Mouse (Mus musculus): ENCODE data around the gene Jmjd4. TPM values are rescaled to one million over a fixed set of nuclear protein-coding genes. Genes with fewer than 3 reads are reported as not detected.

The Jmjd4 gene
- polyA plus RNA-seq, 1 experiment from 2014 or later = 21.8 TPM

- H3K4me1 ChIP-seq = no peaks in the 10 kb centered on the region
- peaks cover 5% of the 10 kb centered on the region; the same call in 1 of the 2 replicates for H3K9me3 ChIP-seq (replicated peaks)
- WGBS = 88% methylated on average over 3 of the region's 3 CpGs
- H3K27ac ChIP-seq = no peak overlapping the region
- no peaks in the 10 kb centered on the region for H3K27me3 ChIP-seq (ENCODE audit: low read depth, poor library complexity, severe bottlenecking)
- no peak for DNase-seq (ENCODE audit: low spot score)
- H3K4me3 ChIP-seq = no peak overlapping the region
- peaks cover 83% of the 10 kb centered on the region for H3K36me3 ChIP-seq
Measured at GRCm38 (mm10) chr11:59432261-59432660, 17.6 kb upstream of the Jmjd4 start.

- no peak overlapping the region for H3K4me3 ChIP-seq
- WGBS = 94% methylated on average over 12 of the region's 12 CpGs
- no peak for DNase-seq (ENCODE audit: low spot score)
- H3K27ac ChIP-seq = no peak overlapping the region
- H3K27me3 ChIP-seq (ENCODE audit: low read depth, poor library complexity, severe bottlenecking) = no peaks in the 10 kb centered on the region
- H3K9me3 ChIP-seq (replicated peaks) = peaks cover 5% of the 10 kb centered on the region; the same call in 1 of the 2 replicates
- H3K4me1 ChIP-seq = no peaks in the 10 kb centered on the region
- H3K36me3 ChIP-seq = peaks cover 64% of the 10 kb centered on the region
Measured at GRCm38 (mm10) chr11:59437954-59438353, 11.9 kb upstream of the Jmjd4 start.

DNA sequence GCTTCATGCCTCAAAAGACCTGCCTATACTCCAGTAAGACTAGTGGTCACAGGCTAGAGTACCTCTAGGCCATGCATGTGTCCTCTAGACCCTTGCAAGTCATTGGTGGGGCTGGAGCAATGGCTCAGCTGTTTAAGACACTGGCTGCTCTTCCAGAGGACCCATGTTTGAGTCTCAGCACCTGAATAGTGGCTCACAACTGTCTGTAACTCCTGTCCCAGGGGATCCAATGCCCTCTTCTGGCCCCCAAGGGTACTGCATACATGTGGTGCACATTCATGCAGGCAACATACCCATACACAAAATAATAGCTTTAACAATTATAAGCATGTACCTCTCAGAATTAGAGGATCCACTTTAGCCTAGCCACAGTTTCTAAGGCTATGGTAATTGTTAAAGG is 6.7 kb upstream of the Jmjd4 start:
- no peaks in the 10 kb centered on the region for H3K27me3 ChIP-seq (ENCODE audit: low read depth, poor library complexity, severe bottlenecking)
- DNase-seq (ENCODE audit: low spot score) = no peak
- peaks cover 33% of the 10 kb centered on the region for H3K36me3 ChIP-seq
- H3K4me3 ChIP-seq = no peak overlapping the region
- no peak overlapping the region for H3K27ac ChIP-seq
- 0 out of 2 replicates have a peak, but pooled peaks cover 4% of the 10 kb centered on the region for H3K4me1 ChIP-seq
- H3K9me3 ChIP-seq (replicated peaks) = no peaks in the 10 kb centered on the region; the same call in 1 of the 2 replicates

DNA sequence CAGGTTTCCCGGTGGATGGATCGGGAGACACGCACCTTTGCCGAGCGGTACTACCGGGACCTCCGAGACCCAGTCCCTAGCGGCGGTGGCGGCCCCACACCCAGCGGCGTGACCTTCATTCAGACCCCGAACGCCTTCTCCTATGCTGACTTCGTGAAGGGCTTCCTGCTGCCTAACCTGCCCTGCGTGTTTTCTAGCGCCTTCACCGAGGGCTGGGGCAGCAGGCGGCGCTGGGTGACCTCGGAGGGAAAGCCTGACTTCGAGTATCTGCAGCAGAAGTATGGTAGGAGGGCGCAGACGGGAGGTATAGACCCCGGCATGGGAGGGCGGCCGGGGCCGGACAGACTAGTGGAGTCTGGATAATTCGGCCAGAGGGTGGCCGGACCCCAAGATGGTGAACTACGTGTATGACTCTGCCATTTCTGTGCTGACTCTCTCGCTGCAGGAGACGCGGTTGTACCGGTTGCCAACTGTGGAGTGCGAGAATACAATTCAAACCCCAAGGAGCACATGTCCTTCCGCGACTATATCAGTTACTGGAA is 456 bp downstream of the Jmjd4 start:
- Histone ChIP-seq H3K9me3 (replicated peaks) (no peaks in the 10 kb centered on the region), H3K27me3 (ENCODE audit: low read depth, poor library complexity, severe bottlenecking) (no peaks in the 10 kb centered on the region), H3K4me1 (peaks cover 25% of the 10 kb centered on the region), H3K4me3 (peak overlapping the region; percentile 79), H3K36me3 (peaks cover 47% of the 10 kb centered on the region), H3K27ac (peak overlapping the region; percentile 87)
- under 1% methylated on average over 38 of the region's 38 CpGs for WGBS
- no peak for DNase-seq (ENCODE audit: low spot score)

- Histone ChIP-seq H3K36me3 (peaks cover 55% of the 10 kb centered on the region), H3K27me3 (ENCODE audit: low read depth, poor library complexity, severe bottlenecking) (no peaks in the 10 kb centered on the region), H3K27ac (peak within 1 kb of the TSS; percentile 87), H3K9me3 (replicated peaks) (no peaks in the 10 kb centered on the region), H3K4me3 (peak within 1 kb of the TSS; percentile 79), H3K4me1 (peaks cover 25% of the 10 kb centered on the region)
- WGBS = 84% methylated on average over 4 of the region's 4 CpGs
- no peak for DNase-seq (ENCODE audit: low spot score)
Measured at GRCm38 (mm10) chr11:59451086-59451485, 1.2 kb downstream of the Jmjd4 start, which contains the start of gene Snap47. Gene Snap47 (minus strand): TSS chr11:59451186.

- Histone ChIP-seq H3K9me3 (replicated peaks) (no peaks in the 10 kb centered on the region), H3K4me1 (no peaks in the 10 kb centered on the region), H3K36me3 (peaks cover 87% of the 10 kb centered on the region), H3K4me3 (no peak overlapping the region), H3K27ac (no peak overlapping the region), H3K27me3 (ENCODE audit: low read depth, poor library complexity, severe bottlenecking) (no peaks in the 10 kb centered on the region)
- DNase-seq (ENCODE audit: low spot score) = peak; percentile 20
- 89% methylated on average over 2 of the region's 2 CpGs for WGBS
Measured at GRCm38 (mm10) chr11:59456346-59456745, 6.5 kb downstream of the Jmjd4 start.

DNA sequence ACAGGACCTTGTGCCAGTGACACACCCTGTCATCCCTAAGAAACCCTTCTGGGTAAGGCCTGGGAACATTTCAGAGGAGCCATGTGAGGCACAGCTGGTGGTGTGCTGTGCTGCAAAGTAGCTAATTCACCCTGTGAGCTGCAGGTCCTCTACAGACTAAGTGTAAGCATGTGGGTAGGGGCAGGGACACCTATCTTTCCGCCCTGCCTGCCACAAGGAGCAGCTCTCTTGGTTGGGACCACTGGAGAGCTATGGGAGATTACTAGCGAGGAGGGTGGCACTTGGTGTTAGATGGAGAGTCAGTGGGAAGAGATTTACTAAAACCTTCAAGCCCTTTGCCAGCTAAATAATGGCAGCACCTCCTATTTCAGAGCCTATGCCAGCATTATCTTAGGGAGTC is 7.0 kb downstream of the Jmjd4 start:
- peaks cover 87% of the 10 kb centered on the region for H3K36me3 ChIP-seq
- H3K27me3 ChIP-seq (ENCODE audit: low read depth, poor library complexity, severe bottlenecking) = no peaks in the 10 kb centered on the region
- H3K9me3 ChIP-seq (replicated peaks) = no peaks in the 10 kb centered on the region
- peak; percentile 19 for DNase-seq (ENCODE audit: low spot score)
- no peak overlapping the region for H3K27ac ChIP-seq
- H3K4me3 ChIP-seq = no peak overlapping the region
- H3K4me1 ChIP-seq = no peaks in the 10 kb centered on the region
- 84% methylated on average over 2 of the region's 2 CpGs for WGBS

GRCm38 (mm10) chr11:59458973-59459372 is 9.1 kb downstream of the Jmjd4 start:
- H3K27me3 ChIP-seq (ENCODE audit: low read depth, poor library complexity, severe bottlenecking) = no peaks in the 10 kb centered on the region
- DNase-seq (ENCODE audit: low spot score) = peak; percentile 32
- WGBS = 59% methylated on average over 5 of the region's 5 CpGs
- no peak overlapping the region for H3K27ac ChIP-seq
- no peaks in the 10 kb centered on the region for H3K4me1 ChIP-seq
- no peak overlapping the region for H3K4me3 ChIP-seq
- H3K36me3 ChIP-seq = peaks cover 89% of the 10 kb centered on the region
- H3K9me3 ChIP-seq (replicated peaks) = peaks cover 8% of the 10 kb centered on the region

GRCm38 (mm10) chr11:59460459-59460858 is 10.6 kb downstream of the Jmjd4 start:
- Histone ChIP-seq H3K9me3 (replicated peaks) (peaks cover 9% of the 10 kb centered on the region), H3K36me3 (peaks cover 89% of the 10 kb centered on the region), H3K4me1 (no peaks in the 10 kb centered on the region), H3K4me3 (no peak overlapping the region), H3K27me3 (ENCODE audit: low read depth, poor library complexity, severe bottlenecking) (no peaks in the 10 kb centered on the region), H3K27ac (no peak overlapping the region)
- 94% methylated on average over 2 of the region's 2 CpGs for WGBS
- DNase-seq (ENCODE audit: low spot score) = peak; percentile 21

GRCm38 (mm10) chr11:59471413-59472325 is 21.8 kb downstream of the Jmjd4 start:
- Histone ChIP-seq H3K27ac (peak overlapping the region; percentile 88), H3K27me3 (ENCODE audit: low read depth, poor library complexity, severe bottlenecking) (no peaks in the 10 kb centered on the region), H3K4me1 (peaks cover 9% of the 10 kb centered on the region), H3K4me3 (peak overlapping the region; percentile 89), H3K36me3 (peaks cover 5% of the 10 kb centered on the region), H3K9me3 (replicated peaks) (no peaks in the 10 kb centered on the region)
- 7% methylated on average over 37 of the region's 37 CpGs for WGBS
- DNase-seq (ENCODE audit: low spot score) = no peak

DNA sequence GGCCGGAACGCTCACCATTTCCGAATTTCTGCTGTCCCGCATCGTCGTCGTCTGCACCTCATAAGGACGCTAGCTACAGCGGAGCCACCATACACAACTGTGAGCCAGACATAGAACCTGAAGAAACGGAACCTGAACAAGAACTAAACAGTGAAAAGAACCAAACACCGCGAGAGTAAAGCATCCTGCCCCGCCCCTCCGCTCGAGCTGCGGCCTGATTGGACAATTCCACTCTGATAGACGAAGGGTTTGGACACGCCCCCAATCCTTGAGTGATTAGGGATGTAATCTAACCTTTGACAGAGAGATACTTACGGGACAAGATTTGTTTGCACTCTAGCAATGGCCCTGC is 22.5 kb downstream of the Jmjd4 start, which contains the start of gene Zfp867:
Gene Zfp867 (minus strand): TSS at position 149 of the 352 bp plus-strand sequence.
- DNase-seq (ENCODE audit: low spot score) = peak; percentile 89
- Histone ChIP-seq H3K27ac (peak within 1 kb of the TSS; percentile 88), H3K4me3 (peak within 1 kb of the TSS; percentile 89), H3K36me3 (no peaks in the 10 kb centered on the region), H3K9me3 (replicated peaks) (no peaks in the 10 kb centered on the region), H3K4me1 (peaks cover 9% of the 10 kb centered on the region), H3K27me3 (ENCODE audit: low read depth, poor library complexity, severe bottlenecking) (no peaks in the 10 kb centered on the region)
- WGBS = under 1% methylated on average over 19 of the region's 19 CpGs

DNA sequence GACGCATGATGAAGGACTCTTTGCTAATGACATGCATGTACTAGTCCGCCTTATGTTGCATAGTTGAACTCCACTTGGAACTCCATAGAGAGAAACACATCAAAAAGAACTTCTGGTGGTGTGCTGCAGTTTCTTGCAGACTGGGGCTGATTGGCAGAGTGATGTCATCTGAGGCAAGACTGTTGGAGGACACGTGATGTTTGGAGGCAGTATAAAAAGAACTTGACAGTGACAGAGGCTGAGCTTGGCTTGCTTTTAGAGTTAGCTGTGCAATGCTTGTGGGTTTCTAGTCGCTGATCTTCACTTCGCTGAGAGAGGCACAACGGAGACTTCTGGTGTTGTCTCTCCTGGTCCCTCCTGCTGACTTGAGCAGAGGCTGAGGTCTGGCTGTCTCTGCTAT is 27.4 kb downstream of the Jmjd4 start:
- Histone ChIP-seq H3K36me3 (no peaks in the 10 kb centered on the region), H3K4me1 (no peaks in the 10 kb centered on the region), H3K27me3 (ENCODE audit: low read depth, poor library complexity, severe bottlenecking) (no peaks in the 10 kb centered on the region), H3K27ac (no peak overlapping the region), H3K9me3 (replicated peaks) (no peaks in the 10 kb centered on the region), H3K4me3 (no peak overlapping the region)
- WGBS = 74% methylated on average over 6 of the region's 6 CpGs
- DNase-seq (ENCODE audit: low spot score) = no peak

DNA sequence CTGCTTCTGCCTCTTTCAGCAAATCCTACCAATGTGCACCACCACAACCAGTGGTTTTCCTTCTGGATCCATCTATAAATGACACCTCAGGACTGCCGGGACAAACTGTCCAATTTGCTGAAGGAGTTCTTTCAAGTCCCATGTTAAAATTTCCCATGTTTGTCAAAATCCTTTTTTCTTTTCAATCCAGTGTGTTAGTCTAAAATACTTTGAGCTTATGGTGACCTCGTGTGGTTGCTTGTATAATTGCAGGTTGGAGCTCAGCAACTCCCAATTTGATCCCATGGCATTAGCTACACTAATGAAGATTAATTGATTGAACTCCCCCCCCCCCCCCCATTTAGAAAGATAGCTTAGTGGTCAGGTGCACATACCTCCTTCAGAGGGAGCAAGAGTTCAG is 33.4 kb downstream of the Jmjd4 start:
- WGBS = 11% methylated on average over 2 of the region's 2 CpGs
- Histone ChIP-seq H3K9me3 (replicated peaks) (no peaks in the 10 kb centered on the region), H3K4me3 (no peak overlapping the region), H3K4me1 (no peaks in the 10 kb centered on the region), H3K27me3 (ENCODE audit: low read depth, poor library complexity, severe bottlenecking) (no peaks in the 10 kb centered on the region), H3K27ac (no peak overlapping the region), H3K36me3 (peaks cover 37% of the 10 kb centered on the region)
- DNase-seq (ENCODE audit: low spot score) = peak; percentile 54
